Mouse (Mus musculus) neural tube, embryonic 10.5 days (tissue): ENCODE measurements around the gene Gm10320.

ENCODE experiments used
- DNase-seq: peaks from one replicate; pipeline ENCODE4 v3.0.0-alpha.2; 2017; ENCODE audit warnings: low spot score; ENCODE audit errors: extremely low spot score

The Gm10320 gene

GRCm38 (mm10) chr13:98504181-98504660 lies 12.4 kb upstream of the Gm10320 start:
- peak; percentile 83 for DNase-seq

- DNase-seq, result peak; percentile 67
Observed at GRCm38 (mm10) chr13:98503601-98504000, 11.8 kb upstream of the Gm10320 start.

DNA sequence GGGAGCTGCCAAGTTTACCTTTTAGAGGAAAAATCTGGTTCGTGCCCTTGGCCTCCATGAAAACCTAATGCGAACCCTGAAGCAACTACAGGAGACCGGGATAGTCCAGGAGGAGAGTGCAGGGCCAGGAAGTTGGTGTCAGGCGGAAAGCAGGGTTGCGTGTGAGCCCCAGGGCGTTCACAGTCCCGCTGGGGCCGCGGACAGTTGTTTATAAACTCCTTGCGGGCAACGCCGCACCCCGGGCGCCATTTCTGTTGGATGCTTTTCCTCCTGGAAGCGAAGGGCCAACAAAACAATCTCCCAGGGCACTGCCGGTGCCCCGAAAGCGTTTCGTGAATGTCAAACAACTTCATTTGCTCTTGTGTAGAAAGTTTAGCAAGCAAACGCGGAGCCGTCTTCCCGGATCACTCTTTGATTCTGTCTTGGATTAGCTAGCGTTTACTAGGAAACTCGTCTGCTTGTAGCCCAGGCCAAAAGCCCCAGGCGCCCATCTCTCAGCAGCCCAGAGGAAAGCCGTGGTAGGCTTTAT lies 11.1 kb upstream of the Gm10320 start:
- peak; percentile 71 for DNase-seq

GRCm38 (mm10) chr13:98502236-98502812 lies 10.5 kb upstream of the Gm10320 start:
- peak; percentile 47 for DNase-seq

DNA sequence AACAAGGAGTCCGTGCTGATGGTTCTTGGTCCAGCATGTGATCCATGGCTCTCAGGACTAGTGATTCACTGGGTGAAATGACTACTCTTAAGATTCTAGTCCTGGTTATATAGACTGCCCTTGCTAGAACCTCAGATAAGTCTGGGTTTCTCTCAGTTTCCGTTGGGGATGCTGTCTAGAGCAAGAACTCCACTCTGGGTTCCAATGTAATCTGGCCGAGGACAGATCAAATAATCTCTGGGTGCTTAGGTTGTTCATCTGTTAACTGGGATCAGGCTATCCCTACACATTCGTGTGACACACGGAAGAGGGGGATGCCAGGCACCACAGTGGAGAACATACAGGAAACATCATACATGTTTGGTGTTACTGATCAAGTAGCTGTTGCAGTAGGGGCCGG lies 9.5 kb upstream of the Gm10320 start:
- peak; percentile 44 for DNase-seq

- DNase-seq, result no peak
Observed at GRCm38 (mm10) chr13:98500471-98501125, 8.8 kb upstream of the Gm10320 start.

DNA sequence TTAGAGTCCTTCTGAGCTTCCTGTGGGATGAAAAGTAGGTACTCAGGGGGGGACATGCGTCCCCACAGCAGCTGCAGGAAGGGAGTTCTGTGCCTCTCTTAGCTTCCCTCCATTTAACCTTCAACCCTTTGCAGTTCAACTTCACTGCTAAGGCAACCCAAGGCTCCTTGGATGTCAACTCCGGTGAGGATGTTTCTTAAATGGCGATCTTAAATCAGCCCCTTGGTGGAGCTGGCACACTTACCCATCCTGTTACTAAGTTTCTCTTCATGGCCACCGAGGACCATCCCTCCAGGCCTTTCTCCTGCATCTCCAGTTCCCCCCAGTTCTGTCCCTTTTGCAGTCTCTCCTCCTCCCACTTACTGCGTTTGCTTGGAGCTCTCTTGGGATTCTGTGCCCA lies 6.8 kb upstream of the Gm10320 start:
- DNase-seq, result no peak

DNA sequence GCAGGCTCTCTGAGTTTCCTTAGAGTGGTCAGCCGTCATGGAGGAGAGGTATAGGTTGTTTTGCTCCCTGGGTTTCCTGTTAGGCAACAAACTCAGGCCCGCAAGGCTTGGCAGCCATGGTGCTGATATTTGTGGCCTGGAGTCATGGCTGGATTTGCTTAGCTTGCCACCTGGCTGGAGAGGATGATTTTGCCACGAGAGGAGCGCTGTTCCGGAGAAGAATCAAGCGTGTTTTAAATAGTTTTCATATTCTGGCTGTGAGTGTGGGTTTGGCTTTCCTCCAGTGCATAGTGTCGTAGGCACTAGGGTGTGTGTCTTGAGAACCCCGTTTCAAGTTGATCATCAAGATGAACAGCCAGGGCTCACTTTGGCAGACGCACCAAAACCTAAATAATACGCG lies 6.3 kb upstream of the Gm10320 start:
- no peak for DNase-seq

- peak; percentile 49 for DNase-seq
Observed at GRCm38 (mm10) chr13:98496917-98497870, 5.4 kb upstream of the Gm10320 start.

GRCm38 (mm10) chr13:98494492-98495064 lies 2.8 kb upstream of the Gm10320 start:
- DNase-seq, result no peak

- DNase-seq, result peak; percentile 49
Observed at GRCm38 (mm10) chr13:98492569-98493255, 911 bp upstream of the Gm10320 start.

DNA sequence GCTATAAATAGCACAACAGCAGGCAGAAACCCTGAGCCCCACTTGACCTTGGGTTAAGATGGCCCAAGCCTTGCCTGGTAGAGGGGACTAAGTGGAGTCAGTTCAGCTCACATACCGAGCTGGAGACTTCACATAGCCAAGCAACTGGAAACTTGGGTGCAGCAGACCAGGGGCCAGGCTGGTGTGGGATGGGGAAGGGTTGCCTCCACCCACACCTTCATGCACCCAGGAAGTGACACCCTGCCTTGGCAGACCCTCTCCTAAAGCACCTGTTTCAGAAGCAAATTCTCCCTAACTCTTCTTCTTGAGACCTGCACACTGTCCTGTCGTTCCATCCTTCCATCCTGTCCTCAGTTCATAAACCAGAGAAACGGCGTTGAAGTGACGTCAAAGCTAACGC lies 5.1 kb downstream of the Gm10320 start:
- no peak for DNase-seq

DNA sequence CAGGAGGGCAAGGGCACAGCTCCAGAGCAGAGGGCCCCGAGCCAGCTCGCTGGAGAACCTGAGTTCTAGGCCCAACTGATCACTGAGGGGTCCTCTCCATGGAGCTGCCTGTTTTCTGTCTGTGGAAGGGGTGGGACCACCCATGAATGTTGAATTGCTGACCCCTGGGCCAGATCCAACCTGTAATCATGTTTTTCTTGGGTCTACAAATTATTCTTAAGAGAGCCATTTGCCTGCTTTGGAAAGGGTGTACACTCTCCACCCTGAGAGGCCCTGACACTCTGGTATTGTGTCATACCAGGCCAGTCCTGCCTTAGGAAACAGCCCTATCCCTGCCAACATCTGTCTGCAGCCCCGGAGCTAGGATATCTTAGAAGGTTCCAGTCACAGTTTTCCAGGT lies 5.6 kb downstream of the Gm10320 start:
- DNase-seq, result no peak

DNA sequence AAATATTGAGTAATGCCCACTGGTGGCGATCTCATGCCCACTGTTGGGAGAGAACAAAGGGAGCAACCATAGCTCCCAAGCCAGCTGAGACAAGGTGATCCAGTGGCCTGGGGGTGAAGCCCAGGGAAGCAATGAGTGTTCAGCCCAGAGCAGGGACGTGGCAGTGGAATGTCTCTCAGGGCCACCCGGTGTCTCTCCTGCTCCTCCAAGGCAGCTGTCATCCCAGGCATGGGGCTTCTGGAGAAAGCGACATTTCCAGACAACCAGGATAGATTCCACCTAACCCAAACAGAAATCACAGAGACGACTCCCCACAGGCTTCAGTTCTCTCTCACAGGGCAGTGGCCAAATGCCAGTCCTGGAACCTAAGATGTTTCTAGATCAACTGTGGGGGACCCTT lies 6.4 kb downstream of the Gm10320 start:
- DNase-seq, result no peak

GRCm38 (mm10) chr13:98477991-98478390 lies 13.8 kb downstream of the Gm10320 start:
- DNase-seq, result no peak

GRCm38 (mm10) chr13:98476839-98477495 lies 14.8 kb downstream of the Gm10320 start:
- peak; percentile 35 for DNase-seq

DNA sequence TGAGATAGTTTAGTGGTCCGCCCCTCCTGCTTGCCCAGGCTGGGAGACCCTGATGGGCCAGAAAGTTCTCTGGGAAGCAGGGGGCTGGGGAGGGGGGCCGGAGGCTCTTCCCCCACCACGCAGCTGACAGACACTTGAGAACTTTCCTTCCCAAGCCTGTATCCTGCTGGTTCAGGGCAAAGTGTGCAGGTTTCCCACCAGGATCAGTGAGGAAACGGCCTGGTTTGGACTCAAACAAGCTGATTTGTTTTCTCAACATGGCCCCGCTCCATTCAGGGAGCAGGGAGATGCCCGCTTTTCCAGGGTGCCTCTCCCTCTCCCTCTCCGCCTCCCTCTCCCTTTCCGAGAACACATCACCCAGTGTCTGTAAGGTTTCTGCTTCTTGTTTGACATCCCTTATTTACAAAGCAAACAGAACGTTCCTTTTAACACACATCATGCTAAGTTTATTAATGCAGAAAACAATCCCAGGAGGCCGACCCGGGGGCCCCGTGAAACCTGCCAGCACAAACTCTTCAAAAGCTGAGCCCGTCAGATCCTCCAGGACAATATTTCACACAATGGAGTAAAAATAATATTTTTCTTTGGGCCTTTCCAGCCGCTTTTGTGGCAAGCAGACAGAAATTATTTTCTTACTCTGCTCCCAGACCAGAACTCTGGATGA lies 15.5 kb downstream of the Gm10320 start:
- DNase-seq, result peak; percentile 58

DNA sequence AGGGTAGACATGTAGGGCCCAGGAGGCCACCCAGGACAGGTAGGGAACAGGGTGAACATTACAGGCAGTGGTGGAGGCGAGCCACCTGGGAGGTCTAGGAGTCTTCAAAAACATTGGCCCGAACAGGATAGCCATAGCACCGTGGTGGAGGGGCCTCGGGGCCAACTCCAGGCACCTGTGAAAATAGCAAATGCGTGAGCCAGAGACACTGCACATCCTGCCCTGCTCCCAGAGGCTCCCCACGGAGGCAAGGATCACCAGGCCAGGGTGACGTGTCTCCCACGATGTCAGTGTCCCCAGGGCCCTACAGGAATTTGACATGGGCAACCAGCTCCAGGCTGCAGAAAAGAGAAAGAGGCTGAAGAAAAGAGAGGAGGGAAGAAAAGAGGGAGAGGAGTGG lies 16.1 kb downstream of the Gm10320 start:
- DNase-seq, result no peak

- no peak for DNase-seq
Observed at GRCm38 (mm10) chr13:98473034-98473433, 18.8 kb downstream of the Gm10320 start.

DNA sequence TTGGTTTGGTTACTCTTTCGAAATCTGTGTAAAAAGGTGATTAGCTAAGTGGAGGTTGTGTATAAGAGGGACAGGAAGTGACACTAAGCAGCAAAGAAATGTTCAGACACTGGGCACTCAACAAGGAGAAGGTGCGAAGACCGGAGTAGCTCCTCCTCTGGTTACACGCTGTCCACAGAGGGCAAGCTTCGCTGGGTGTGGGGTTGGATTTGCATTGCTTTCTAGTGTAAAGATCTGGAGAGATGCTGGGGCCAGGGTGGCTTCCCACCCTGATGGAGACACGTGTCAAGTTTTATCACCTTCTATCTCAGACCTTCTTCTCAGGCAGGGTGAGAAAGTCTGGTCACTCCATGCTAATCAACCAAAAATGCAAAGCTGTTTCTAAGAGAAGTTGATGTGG lies 20.0 kb downstream of the Gm10320 start:
- no peak for DNase-seq
